Mouse (Mus musculus) heart, postnatal 0 days (tissue): ENCODE measurements around the gene Gm21060. TPM values are rescaled to one million over a fixed set of nuclear protein-coding genes. Genes with fewer than 3 reads are reported as not detected.
A peak's percentile ranks its signal among the peaks of the same experiment; 100 is the strongest.

Source experiments
- ATAC-seq: fragments of 200-750 bp; cut with Nextera tagmentation; 2 replicates; pipeline ENCODE4 v1.8.0; 2017; ENCODE audit warnings: low read depth, moderate number of reproducible peaks, moderate library complexity; ENCODE audit not compliant: insufficient read depth
- DNase-seq: peaks from one replicate; pipeline ENCODE4 v3.0.0-alpha.2; 2016; ENCODE audit warnings: low spot score
- H3K27ac ChIP-seq: fragments of 300-500 bp; sonication (generic); 2 replicates; pipeline ENCODE4 v1.5.1; 2014; ENCODE audit warnings: low read depth, mild to moderate bottlenecking
- H3K27me3 ChIP-seq: fragments of 300-500 bp; sonication (generic); 2 replicates; pipeline ENCODE4 v1.6.1; 2014; ENCODE audit warnings: low read length, mixed read lengths; ENCODE audit not compliant: control insufficient read depth, insufficient read depth
- H3K36me3 ChIP-seq: fragments of 300-500 bp; sonication (generic); replicated peaks from 2 replicates; pipeline ENCODE4 v1.6.1; 2014; ENCODE audit warnings: low read length, mixed read lengths; ENCODE audit not compliant: control insufficient read depth, insufficient read depth
- H3K4me1 ChIP-seq: fragments of 300-500 bp; sonication (generic); 2 replicates; pipeline ENCODE4 v1.6.1; 2014; ENCODE audit warnings: antibody characterized with exemption; ENCODE audit not compliant: control insufficient read depth, insufficient read depth
- H3K4me2 ChIP-seq: fragments of 300-500 bp; sonication (generic); 2 replicates; pipeline ENCODE4 v1.6.1; 2014; ENCODE audit warnings: low read depth, mild to moderate bottlenecking, low read length, moderate library complexity
- H3K4me3 ChIP-seq: fragments of 300-500 bp; sonication (generic); 2 replicates; pipeline ENCODE4 v1.5.1; 2014; ENCODE audit warnings: low read depth, low read length
- H3K9ac ChIP-seq: fragments of 300-500 bp; sonication (generic); replicated peaks from 2 replicates; pipeline ENCODE4 v1.6.1; 2014; ENCODE audit warnings: low read depth, low read length, mixed read lengths
- H3K9me3 ChIP-seq: fragments of 300-500 bp; sonication (generic); replicated peaks from 2 replicates; pipeline ENCODE4 v1.6.1; 2016; ENCODE audit warnings: low read length; ENCODE audit not compliant: control insufficient read depth
- CTCF ChIP-seq: IDR thresholded peaks from 2 replicates; pipeline ENCODE4 v1.5.1; 2016; ENCODE audit warnings: antibody characterized with exemption, control low read depth, low read depth
- EP300 ChIP-seq: IDR thresholded peaks from 2 replicates; pipeline ENCODE4 v1.6.1; 2016; ENCODE audit warnings: antibody characterized with exemption, low read depth
- WGBS: fragments of 180-500 bp; shearing (Covaris S2); extraction: QIAGEN DNeasy Blood & Tissue Kit; methylation state at CpG from one replicate; pipeline ENCODE4 v1.1.7; 2014; 5-methylcytosine and 5-hydroxymethylcytosine counted together
- polyA plus RNA-seq: library from polyadenylated mRNA; unstranded; fragments of >200 nt; fragmentation: Nextera tagmentation; extraction: Ambion mirVana; gene quantifications from 2 replicates; pipeline ENCODE4 v1.2.1, GENCODE M21; 2015
- total RNA-seq: library from RNA; depleted of rRNA; stranded (reverse); fragments of >200 nt; gene quantifications from 2 replicates; pipeline ENCODE4 v1.2.3, GENCODE M21; 2014; ENCODE audit warnings: low replicate concordance

Gm21060 gene
- total and polyA plus RNA-seq, 2 experiments from 2014 or later: not detected

DNA sequence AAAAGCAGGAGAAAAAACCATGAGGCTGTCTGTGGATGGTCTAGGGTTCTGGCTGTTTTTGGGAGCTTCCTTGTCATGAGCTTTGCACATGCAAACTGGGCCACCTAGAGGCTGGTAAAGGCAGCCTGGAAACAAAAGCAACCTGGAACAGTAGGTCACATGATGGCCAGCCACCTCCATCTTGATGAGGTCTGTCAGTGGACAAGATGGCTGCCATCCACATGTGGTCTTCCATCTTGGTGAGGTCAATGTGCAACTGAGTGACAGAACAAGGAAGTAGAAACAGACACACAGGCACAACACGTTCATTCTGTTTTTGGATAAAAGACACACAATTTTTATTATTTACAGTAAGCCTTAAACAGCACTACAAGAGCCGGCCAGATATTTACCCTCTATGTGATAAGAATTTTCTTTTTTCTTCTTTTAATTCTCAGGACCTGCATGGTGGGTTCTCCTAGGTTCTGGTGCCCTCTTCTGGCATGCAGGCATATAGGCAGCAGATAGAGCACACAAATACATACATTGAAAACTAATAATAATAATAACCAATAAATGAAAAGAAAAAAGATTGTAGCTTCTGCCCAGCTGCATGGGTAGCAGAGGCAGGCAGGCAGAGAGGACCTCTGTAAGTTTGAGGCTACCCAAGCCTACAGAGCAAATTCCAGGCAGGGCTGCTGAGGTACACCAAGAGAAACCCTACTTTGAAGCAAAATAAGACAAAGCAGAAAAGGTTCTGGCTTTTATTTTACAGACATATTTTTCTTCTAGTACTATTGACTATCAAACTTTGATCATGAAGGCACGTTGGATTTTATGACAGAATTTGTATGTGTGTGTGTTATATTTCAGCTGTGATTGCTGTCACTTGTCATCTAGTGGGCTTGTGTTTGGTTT is 31.3 kb downstream of the Gm21060 start:
- H3K27ac ChIP-seq: no peak overlapping the region
- DNase-seq (peak; percentile 92), ATAC-seq (peak; percentile 22)
- H3K4me3 ChIP-seq: no peak overlapping the region
- TF ChIP-seq EP300 (peak; percentile 41; the same call in 1 of the 2 replicates), CTCF (peak; percentile 64)
- H3K9me3 ChIP-seq: no peaks in the 10 kb centered on the region
- no peak overlapping the region for H3K9ac ChIP-seq
- H3K4me2 ChIP-seq: no peak overlapping the region
- no peaks in the 10 kb centered on the region for H3K4me1 ChIP-seq
- WGBS: 11% methylated on average over 3 of the region's 3 CpGs
- H3K27me3 ChIP-seq: no peaks in the 10 kb centered on the region
- no peaks in the 10 kb centered on the region for H3K36me3 ChIP-seq

DNA sequence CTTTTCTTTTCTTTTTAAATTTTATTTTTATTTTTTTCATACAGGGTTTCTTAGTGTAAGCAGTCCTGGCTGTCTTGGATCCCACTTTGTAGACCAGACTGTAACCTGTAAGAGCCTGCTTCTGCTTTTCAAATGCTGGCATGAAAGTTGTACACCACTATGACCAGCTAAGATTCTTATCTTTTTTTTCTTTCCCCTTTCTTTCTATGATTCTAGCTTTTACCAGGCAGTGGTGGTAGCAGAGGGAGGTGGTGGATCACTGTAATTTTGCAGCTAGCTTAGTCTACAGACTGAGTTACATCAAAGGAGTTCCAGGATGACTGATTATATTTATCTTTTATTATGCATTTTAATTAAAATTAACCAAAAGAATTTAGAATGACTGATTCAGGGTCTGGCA is 31.9 kb downstream of the Gm21060 start:
- TF ChIP-seq CTCF (no peak), EP300 (no peak)
- no peaks in the 10 kb centered on the region for H3K4me1 ChIP-seq
- H3K27me3 ChIP-seq: no peaks in the 10 kb centered on the region
- H3K4me2 ChIP-seq: no peak overlapping the region
- no peak overlapping the region for H3K4me3 ChIP-seq
- H3K27ac ChIP-seq: no peak overlapping the region
- DNase-seq: no peak
- no peak overlapping the region for H3K9ac ChIP-seq
- no peak for ATAC-seq
- H3K36me3 ChIP-seq: no peaks in the 10 kb centered on the region
- no peaks in the 10 kb centered on the region for H3K9me3 ChIP-seq

DNA sequence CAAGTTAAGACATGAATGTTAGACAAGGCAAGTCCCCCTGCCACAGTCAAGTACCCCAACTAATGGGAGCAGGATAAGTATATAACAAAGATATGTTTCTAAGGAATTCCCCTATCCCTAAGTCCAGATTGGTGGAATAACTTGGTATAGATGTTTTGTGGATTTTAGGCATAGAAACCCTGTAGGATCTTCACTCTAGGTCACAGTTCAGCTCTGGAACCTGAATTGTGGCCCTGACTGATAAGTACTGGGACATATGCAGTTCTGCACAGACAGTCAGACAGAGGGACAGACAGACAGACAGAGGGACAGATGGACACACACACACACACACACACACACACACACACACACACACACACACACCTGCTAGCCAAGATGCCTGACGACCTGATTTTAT is 32.6 kb downstream of the Gm21060 start:
- WGBS: 76% methylated on average over 1 of the region's 1 CpGs
- Histone ChIP-seq H3K4me2 (no peak overlapping the region), H3K9ac (no peak overlapping the region), H3K27ac (no peak overlapping the region), H3K9me3 (no peaks in the 10 kb centered on the region), H3K27me3 (no peaks in the 10 kb centered on the region), H3K4me3 (no peak overlapping the region), H3K4me1 (no peaks in the 10 kb centered on the region), H3K36me3 (no peaks in the 10 kb centered on the region)
- DNase-seq (peak; percentile 14), ATAC-seq (no peak)
- TF ChIP-seq EP300 (no peak), CTCF (no peak)

DNA sequence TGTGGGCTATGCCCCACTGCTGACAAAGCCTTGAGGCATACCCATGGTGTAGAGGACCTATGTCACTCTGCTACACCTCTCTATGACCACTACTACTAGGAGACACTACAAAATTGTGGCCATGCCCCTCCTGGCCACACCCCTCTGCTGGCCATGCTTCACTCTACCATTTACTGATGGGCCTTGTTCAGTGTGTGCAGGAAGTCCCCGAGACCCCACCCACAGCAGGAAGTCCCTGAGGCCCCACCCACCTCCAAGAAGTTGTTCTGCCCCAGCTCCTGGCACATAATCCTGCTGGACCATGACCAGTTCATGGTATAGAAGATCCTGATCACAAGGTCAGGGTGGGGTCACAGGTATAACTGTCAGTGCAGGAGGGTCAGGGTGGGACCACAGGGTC is 35.6 kb downstream of the Gm21060 start:
- Histone ChIP-seq H3K36me3 (no peaks in the 10 kb centered on the region), H3K4me2 (no peak overlapping the region), H3K9me3 (no peaks in the 10 kb centered on the region), H3K9ac (no peak overlapping the region), H3K4me1 (no peaks in the 10 kb centered on the region), H3K4me3 (no peak overlapping the region), H3K27me3 (no peaks in the 10 kb centered on the region), H3K27ac (no peak overlapping the region)
- WGBS: 55% methylated on average over 1 of the region's 1 CpGs
- ATAC-seq (no peak), DNase-seq (no peak)
- TF ChIP-seq EP300: no peak
- no peak for TF ChIP-seq CTCF

DNA sequence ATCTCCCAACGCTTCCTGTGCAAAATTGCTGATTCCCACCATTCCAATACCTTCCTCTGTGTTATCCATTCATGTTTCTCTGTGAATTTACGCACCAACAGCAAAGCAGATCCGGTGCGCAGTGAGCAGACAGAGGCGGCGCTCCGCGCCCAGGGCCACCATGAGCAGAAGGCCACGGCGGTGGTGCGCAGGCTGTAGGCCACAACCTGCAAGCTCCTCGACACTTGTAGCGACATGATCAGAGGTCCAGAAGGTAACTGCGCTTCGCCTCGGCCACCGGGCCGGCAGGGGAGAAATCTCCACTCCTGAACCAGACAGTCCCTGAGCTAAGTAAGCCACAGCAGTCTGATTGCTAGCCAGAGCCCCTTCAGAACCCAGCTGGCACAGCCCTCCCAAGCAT is 39.1 kb downstream of the Gm21060 start:
- Histone ChIP-seq H3K4me3 (no peak overlapping the region), H3K27ac (no peak overlapping the region), H3K4me1 (no peaks in the 10 kb centered on the region), H3K9me3 (no peaks in the 10 kb centered on the region), H3K9ac (no peak overlapping the region), H3K36me3 (no peaks in the 10 kb centered on the region), H3K4me2 (no peak overlapping the region), H3K27me3 (no peaks in the 10 kb centered on the region)
- TF ChIP-seq EP300: no peak
- TF ChIP-seq CTCF: no peak
- DNase-seq (no peak), ATAC-seq (no peak)
- 89% methylated on average over 18 of the region's 18 CpGs for WGBS
